Mouse (Mus musculus): ENCODE results near the gene Lin52.

GRCm38 (mm10) chr12:84442526-84442925, 8.7 kb upstream of the Lin52 start:
- no peak for TF ChIP-seq POLR2A (IDR thresholded peaks at IDR 0.05; ENCODE audit: low read depth, low read length)
- TF ChIP-seq CTCF (IDR thresholded peaks at IDR 0.05; ENCODE audit: extremely low read depth, insufficient read depth, insufficient read length, insufficient replicate concordance): no peak

Data from spleen, adult 2 months (tissue).